Mouse (Mus musculus): Measurements from ENCODE around the gene Osbpl10. TPM values are rescaled to one million over a fixed set of nuclear protein-coding genes. Genes with fewer than 3 reads are reported as not detected.

Gene Osbpl10
- total RNA-seq (2014; rRNA removed) (18.2 and 22.5 TPM in 2 replicates), polyA plus RNA-seq (2015; fragmentation: Nextera tagmentation; extraction: Ambion mirVana) (3.0 and 3.3 TPM in 2 replicates)

GRCm38 (mm10) chr9:114978281-114979111 lies at the start of gene Osbpl10:
Gene Osbpl10 (plus strand): TSS chr9:114978569.
- TF ChIP-seq CTCF (IDR thresholded peaks at IDR 0.05; ENCODE audit: low read depth): peak; percentile 34
- Histone ChIP-seq H3K27me3 (ENCODE audit: insufficient read depth, low read length) (no peaks in the 10 kb centered on the region), H3K9me3 (ENCODE audit: low read length) (no peaks in the 10 kb centered on the region), H3K9ac (replicated peaks; ENCODE audit: low read length) (peak within 1 kb of the TSS; percentile 80), H3K36me3 (ENCODE audit: insufficient read depth, low read length) (no peaks in the 10 kb centered on the region), H3K27ac (peak within 1 kb of the TSS; percentile 75), H3K4me3 (ENCODE audit: low read length) (peak within 1 kb of the TSS; percentile 62), H3K4me2 (ENCODE audit: low read depth, low read length) (peak within 1 kb of the TSS; percentile 85), H3K4me1 (ENCODE audit: insufficient read depth, low read length) (no peaks in the 10 kb centered on the region)
- DNase-seq (ENCODE audit: low spot score): peak; percentile 83
- WGBS: under 1% methylated on average over 61 of the region's 86 CpGs
- ATAC-seq: peak; percentile 82

GRCm38 (mm10) chr9:114930464-114931090 lies 47.8 kb upstream of the Osbpl10 start:
- ATAC-seq (peak; percentile 79), DNase-seq (ENCODE audit: low spot score) (peak; percentile 84)
- 40% methylated on average over 9 of the region's 9 CpGs for WGBS
- Histone ChIP-seq H3K9me3 (ENCODE audit: low read length) (no peaks in the 10 kb centered on the region), H3K4me1 (ENCODE audit: insufficient read depth, low read length) (peaks cover 6% of the 10 kb centered on the region; the same call in 1 of the 2 replicates), H3K36me3 (ENCODE audit: insufficient read depth, low read length) (no peaks in the 10 kb centered on the region), H3K4me2 (ENCODE audit: low read depth, low read length) (no peak overlapping the region), H3K4me3 (ENCODE audit: low read length) (no peak overlapping the region), H3K27ac (peak overlapping the region; percentile 41; the same call in 1 of the 2 replicates), H3K27me3 (ENCODE audit: insufficient read depth, low read length) (no peaks in the 10 kb centered on the region), H3K9ac (replicated peaks; ENCODE audit: low read length) (no peak overlapping the region)
- peak; percentile 31; the same call in 1 of the 2 replicates for TF ChIP-seq CTCF (IDR thresholded peaks at IDR 0.05; ENCODE audit: low read depth)

GRCm38 (mm10) chr9:114932607-114933006 lies 45.8 kb upstream of the Osbpl10 start:
- no peak for TF ChIP-seq CTCF (IDR thresholded peaks at IDR 0.05; ENCODE audit: low read depth)
- Histone ChIP-seq H3K9ac (replicated peaks; ENCODE audit: low read length) (peak overlapping the region; percentile 76), H3K4me1 (ENCODE audit: insufficient read depth, low read length) (peaks cover 6% of the 10 kb centered on the region; the same call in 1 of the 2 replicates), H3K9me3 (ENCODE audit: low read length) (no peaks in the 10 kb centered on the region), H3K36me3 (ENCODE audit: insufficient read depth, low read length) (no peaks in the 10 kb centered on the region), H3K27ac (no peak overlapping the region), H3K27me3 (ENCODE audit: insufficient read depth, low read length) (no peaks in the 10 kb centered on the region), H3K4me3 (ENCODE audit: low read length) (peak overlapping the region; percentile 75), H3K4me2 (ENCODE audit: low read depth, low read length) (peak overlapping the region; percentile 93)
- ATAC-seq (no peak), DNase-seq (ENCODE audit: low spot score) (no peak)
- 18% methylated on average over 13 of the region's 13 CpGs for WGBS

DNA sequence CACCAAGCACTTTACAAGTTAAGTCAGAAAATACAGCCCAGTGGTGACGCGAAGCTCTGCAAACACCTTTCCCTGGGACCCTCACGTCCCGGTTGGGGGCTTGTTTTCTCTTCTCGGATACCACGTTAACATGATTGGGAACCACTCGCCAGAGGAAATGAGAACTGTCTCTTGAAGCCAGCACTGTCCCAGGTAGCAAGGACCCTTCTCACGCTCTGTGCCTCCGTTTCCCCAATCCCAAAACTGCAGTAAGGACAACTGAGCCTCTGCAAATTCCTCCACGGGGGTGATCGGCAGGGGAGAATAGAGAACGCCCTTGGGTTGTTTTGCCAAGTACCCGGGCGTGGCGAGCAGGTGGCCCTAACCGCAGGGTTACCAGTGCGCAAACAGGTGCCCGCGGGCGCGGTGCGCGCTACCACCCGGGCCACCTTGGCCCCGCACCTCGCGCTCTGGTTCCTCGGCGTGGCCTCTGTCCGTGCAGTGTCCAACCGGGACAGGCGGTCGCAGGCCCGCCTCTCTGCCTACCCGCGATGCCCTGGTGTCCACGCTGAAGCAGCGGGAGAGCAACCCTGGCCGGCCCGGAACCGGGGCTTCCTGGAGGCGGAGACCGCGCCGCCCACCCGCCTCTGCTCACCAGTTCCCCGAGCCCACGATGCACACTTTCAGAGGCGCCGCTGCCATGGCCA lies 45.2 kb upstream of the Osbpl10 start:
- H3K4me2 ChIP-seq (ENCODE audit: low read depth, low read length): peak overlapping the region; percentile 93
- DNase-seq (ENCODE audit: low spot score) (peak; percentile 31), ATAC-seq (peak; percentile 15; the same call in 1 of the 2 replicates)
- H3K4me1 ChIP-seq (ENCODE audit: insufficient read depth, low read length): peaks cover 6% of the 10 kb centered on the region; the same call in 1 of the 2 replicates
- H3K27me3 ChIP-seq (ENCODE audit: insufficient read depth, low read length): no peaks in the 10 kb centered on the region
- H3K9me3 ChIP-seq (ENCODE audit: low read length): no peaks in the 10 kb centered on the region
- no peak for TF ChIP-seq CTCF (IDR thresholded peaks at IDR 0.05; ENCODE audit: low read depth)
- peak overlapping the region; percentile 76 for H3K9ac ChIP-seq (replicated peaks; ENCODE audit: low read length)
- no peaks in the 10 kb centered on the region for H3K36me3 ChIP-seq (ENCODE audit: insufficient read depth, low read length)
- under 1% methylated on average over 49 of the region's 50 CpGs for WGBS
- H3K27ac ChIP-seq: peak overlapping the region; percentile 77
- H3K4me3 ChIP-seq (ENCODE audit: low read length): peak overlapping the region; percentile 75

DNA sequence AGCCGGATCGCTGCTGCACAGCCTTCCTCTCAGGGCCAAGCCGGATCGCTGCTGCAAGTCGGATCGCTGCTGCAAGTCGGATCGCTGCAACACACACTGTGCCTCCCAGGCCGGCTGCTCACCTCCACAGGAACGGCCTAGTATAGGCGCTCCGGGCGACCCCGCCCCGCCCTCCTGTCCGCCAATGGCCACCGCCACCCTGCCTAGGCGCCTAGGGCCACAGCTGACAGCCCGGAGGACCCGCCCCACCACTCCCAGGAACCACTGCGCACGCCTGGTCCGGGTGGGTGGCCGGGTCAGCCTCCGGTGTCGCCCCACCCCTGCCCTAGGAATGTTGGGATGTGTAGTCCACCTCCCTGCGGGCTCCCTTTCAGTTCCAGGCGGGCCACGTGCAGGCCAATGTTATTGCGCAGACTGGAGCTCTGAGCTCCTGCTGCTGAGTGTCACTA lies 44.6 kb upstream of the Osbpl10 start, which contains the start of gene Gpd1l:
Gpd1l (minus strand) TSS at position 265 of the 449 bp plus-strand sequence.
- H3K9ac ChIP-seq (replicated peaks; ENCODE audit: low read length): peak within 1 kb of the TSS; percentile 76
- H3K4me2 ChIP-seq (ENCODE audit: low read depth, low read length): peak within 1 kb of the TSS; percentile 93
- TF ChIP-seq CTCF (IDR thresholded peaks at IDR 0.05; ENCODE audit: low read depth): no peak
- ATAC-seq (peak; percentile 96), DNase-seq (ENCODE audit: low spot score) (peak; percentile 93)
- 0% methylated on average over 30 of the region's 30 CpGs for WGBS
- H3K4me3 ChIP-seq (ENCODE audit: low read length): peak within 1 kb of the TSS; percentile 75
- no peaks in the 10 kb centered on the region for H3K27me3 ChIP-seq (ENCODE audit: insufficient read depth, low read length)
- H3K27ac ChIP-seq: peak within 1 kb of the TSS; percentile 77
- no peaks in the 10 kb centered on the region for H3K9me3 ChIP-seq (ENCODE audit: low read length)
- peaks cover 6% of the 10 kb centered on the region; the same call in 1 of the 2 replicates for H3K4me1 ChIP-seq (ENCODE audit: insufficient read depth, low read length)
- H3K36me3 ChIP-seq (ENCODE audit: insufficient read depth, low read length): no peaks in the 10 kb centered on the region

GRCm38 (mm10) chr9:114934231-114934630 lies 44.1 kb upstream of the Osbpl10 start:
- no peak for TF ChIP-seq CTCF (IDR thresholded peaks at IDR 0.05; ENCODE audit: low read depth)
- no peaks in the 10 kb centered on the region for H3K36me3 ChIP-seq (ENCODE audit: insufficient read depth, low read length)
- H3K4me3 ChIP-seq (ENCODE audit: low read length): peak overlapping the region; percentile 75
- no peaks in the 10 kb centered on the region for H3K27me3 ChIP-seq (ENCODE audit: insufficient read depth, low read length)
- H3K4me2 ChIP-seq (ENCODE audit: low read depth, low read length): peak overlapping the region; percentile 93
- H3K9me3 ChIP-seq (ENCODE audit: low read length): no peaks in the 10 kb centered on the region
- 70% methylated on average over 11 of the region's 11 CpGs for WGBS
- no peak for DNase-seq (ENCODE audit: low spot score)
- peaks cover 6% of the 10 kb centered on the region; the same call in 1 of the 2 replicates for H3K4me1 ChIP-seq (ENCODE audit: insufficient read depth, low read length)
- no peak overlapping the region for H3K27ac ChIP-seq
- H3K9ac ChIP-seq (replicated peaks; ENCODE audit: low read length): 0 out of 2 replicates have a peak overlapping the region, but pooled peaks have one; percentile 76
- ATAC-seq: peak; percentile 4; the same call in 1 of the 2 replicates

Measured in hindbrain, postnatal 0 days (tissue).